Mouse (Mus musculus) liver, postnatal 0 days (tissue): ENCODE measurements at regions not wholly inside any gene's neighbourhood (a gene's known extent, or its start where the extent isn't known, plus 50 kb on each side); places are given as distances from the start of the nearest gene placed in this dataset.

Experiments used
- ATAC-seq: fragments of 200-750 bp; cut with Nextera tagmentation; 2 replicates; pipeline ENCODE4 v1.8.0; 2017; ENCODE audit warnings: mild to moderate bottlenecking, moderate library complexity
- DNase-seq: peaks from one replicate; pipeline ENCODE4 v3.0.0-alpha.2; 2016
- H3K27ac ChIP-seq: fragments of 300-500 bp; sonication (generic); 2 replicates; pipeline ENCODE4 v1.5.1; 2014; ENCODE audit warnings: antibody characterized with exemption, moderate library complexity, mild to moderate bottlenecking, low read depth
- H3K27me3 ChIP-seq: fragments of 300-500 bp; sonication (generic); 2 replicates; pipeline ENCODE4 v1.6.1; 2014; ENCODE audit warnings: low read length, control low read depth, mixed read lengths; ENCODE audit not compliant: insufficient read depth
- H3K36me3 ChIP-seq: fragments of 300-500 bp; sonication (generic); replicated peaks from 2 replicates; pipeline ENCODE4 v1.6.1; 2014; ENCODE audit warnings: mild to moderate bottlenecking, control low read depth, low read length, moderate library complexity, mixed read lengths; ENCODE audit not compliant: insufficient read depth
- H3K4me1 ChIP-seq: fragments of 300-500 bp; sonication (generic); 2 replicates; pipeline ENCODE4 v1.6.1; 2014; ENCODE audit warnings: antibody characterized with exemption, mild to moderate bottlenecking, control low read depth; ENCODE audit not compliant: insufficient read depth
- H3K4me2 ChIP-seq: fragments of 300-500 bp; sonication (generic); 2 replicates; pipeline ENCODE4 v1.6.1; 2014; ENCODE audit warnings: low read depth, mild to moderate bottlenecking, low read length, moderate library complexity, mixed read lengths
- H3K4me3 ChIP-seq: fragments of 300-500 bp; sonication (generic); 2 replicates; pipeline ENCODE4 v1.5.1; 2014; ENCODE audit warnings: low read depth, low read length
- H3K9ac ChIP-seq: fragments of 300-500 bp; sonication (generic); replicated peaks from 2 replicates; pipeline ENCODE4 v1.6.1; 2014; ENCODE audit warnings: mild to moderate bottlenecking, moderate library complexity
- H3K9me3 ChIP-seq: fragments of 300-500 bp; sonication (generic); 2 replicates; pipeline ENCODE4 v1.6.1; 2016; ENCODE audit warnings: mild to moderate bottlenecking, control low read depth, low read length, mixed read lengths
- CTCF ChIP-seq: sonication (generic); IDR thresholded peaks from 2 replicates; pipeline ENCODE4 v1.5.1; 2016; ENCODE audit warnings: antibody characterized with exemption, low read depth
- EP300 ChIP-seq: IDR thresholded peaks from 2 replicates; pipeline ENCODE4 v1.6.1; 2016; ENCODE audit warnings: antibody characterized with exemption, low read depth, mild to moderate bottlenecking
- WGBS: fragments of 180-500 bp; shearing (Covaris S2); extraction: QIAGEN DNeasy Blood & Tissue Kit; methylation state at CpG from one replicate; pipeline ENCODE4 v1.1.7; 2014; ENCODE audit not compliant: insufficient replicate concordance; 5-methylcytosine and 5-hydroxymethylcytosine counted together

GRCm38 (mm10) chr10:71545489-71545888 is 197.9 kb downstream of the Ipmk start:
- 79% methylated on average over 7 of the region's 7 CpGs for WGBS
- Histone ChIP-seq H3K9ac (no peak overlapping the region), H3K4me3 (no peak overlapping the region), H3K4me2 (no peak overlapping the region), H3K4me1 (no peaks in the 10 kb centered on the region), H3K27me3 (no peaks in the 10 kb centered on the region), H3K27ac (no peak overlapping the region), H3K36me3 (no peaks in the 10 kb centered on the region), H3K9me3 (no peaks in the 10 kb centered on the region)
- TF ChIP-seq EP300 (no peak), CTCF (no peak)
- ATAC-seq (no peak), DNase-seq (no peak)

GRCm38 (mm10) chr10:71546507-71546906 is 198.9 kb downstream of the Ipmk start:
- Histone ChIP-seq H3K4me3 (no peak overlapping the region), H3K4me1 (no peaks in the 10 kb centered on the region), H3K4me2 (no peak overlapping the region), H3K27ac (no peak overlapping the region), H3K36me3 (no peaks in the 10 kb centered on the region), H3K9ac (no peak overlapping the region), H3K9me3 (no peaks in the 10 kb centered on the region), H3K27me3 (no peaks in the 10 kb centered on the region)
- ATAC-seq: no peak
- no peak for DNase-seq
- whole genome bisulfite sequencing: 76% methylated on average over 7 of the region's 7 CpGs
- no peak for TF ChIP-seq EP300
- no peak for TF ChIP-seq CTCF

- H3K27me3 ChIP-seq: no peaks in the 10 kb centered on the region
- ATAC-seq (no peak), DNase-seq (no peak)
- 84% methylated on average over 10 of the region's 10 CpGs for WGBS
- no peak overlapping the region for H3K27ac ChIP-seq
- TF ChIP-seq CTCF (no peak), EP300 (no peak)
- no peak overlapping the region for H3K4me2 ChIP-seq
- no peaks in the 10 kb centered on the region for H3K9me3 ChIP-seq
- no peak overlapping the region for H3K4me3 ChIP-seq
- no peaks in the 10 kb centered on the region for H3K36me3 ChIP-seq
- H3K4me1 ChIP-seq: no peaks in the 10 kb centered on the region
- H3K9ac ChIP-seq: no peak overlapping the region
These were observed 236.2 kb downstream of the Ipmk start for GRCm38 (mm10) chr10:71583716-71584115.

DNA sequence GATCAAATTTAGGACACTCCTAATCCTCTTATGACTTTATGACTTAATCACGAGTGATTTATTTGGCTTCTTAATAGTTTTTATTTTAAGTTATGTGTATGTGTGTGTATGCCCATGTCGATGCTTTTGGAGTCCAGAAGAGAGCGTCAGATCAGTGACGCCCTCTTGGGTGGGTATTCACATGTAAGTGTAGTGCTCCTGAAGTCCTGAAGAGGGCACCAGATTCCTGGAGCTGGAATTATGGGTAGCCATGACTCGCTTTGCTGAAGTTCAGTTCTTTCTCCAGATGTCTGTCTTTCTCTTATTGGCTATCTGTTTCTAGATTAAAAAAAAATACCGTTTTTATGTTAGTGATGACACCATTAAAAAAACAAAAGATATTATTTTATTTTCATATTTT is 251.0 kb downstream of the Ipmk start:
- no peaks in the 10 kb centered on the region for H3K27me3 ChIP-seq
- H3K9me3 ChIP-seq: no peaks in the 10 kb centered on the region
- no peak overlapping the region for H3K4me2 ChIP-seq
- TF ChIP-seq CTCF (peak; percentile 6; the same call in 1 of the 2 replicates), EP300 (no peak)
- H3K36me3 ChIP-seq: no peaks in the 10 kb centered on the region
- H3K9ac ChIP-seq: no peak overlapping the region
- 81% methylated on average over 6 of the region's 6 CpGs for WGBS
- no peaks in the 10 kb centered on the region for H3K4me1 ChIP-seq
- H3K4me3 ChIP-seq: no peak overlapping the region
- ATAC-seq: no peak
- no peak overlapping the region for H3K27ac ChIP-seq
- no peak for DNase-seq

DNA sequence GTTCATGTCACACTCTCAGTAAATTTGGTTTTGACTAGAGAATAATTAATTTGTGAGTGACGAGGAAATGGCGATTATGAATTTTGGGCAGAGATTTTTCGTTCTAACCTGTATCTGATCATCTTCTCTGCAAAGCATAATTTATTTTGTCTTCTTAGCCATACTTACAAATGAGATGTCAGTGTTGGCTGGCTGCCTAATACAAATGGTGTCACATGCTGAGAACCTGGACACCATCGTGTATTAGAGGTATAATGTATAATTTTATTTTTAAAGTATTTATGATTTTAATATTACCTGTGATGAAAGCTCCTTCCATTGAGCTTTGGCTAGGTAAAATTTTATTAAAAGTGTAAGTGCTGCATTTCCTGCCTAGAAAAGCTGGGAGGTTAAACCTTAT is 266.2 kb downstream of the Ipmk start:
- Histone ChIP-seq H3K9ac (no peak overlapping the region), H3K36me3 (no peaks in the 10 kb centered on the region), H3K4me2 (no peak overlapping the region), H3K4me1 (no peaks in the 10 kb centered on the region), H3K27ac (no peak overlapping the region), H3K9me3 (no peaks in the 10 kb centered on the region), H3K27me3 (no peaks in the 10 kb centered on the region), H3K4me3 (no peak overlapping the region)
- DNase-seq: no peak
- 83% methylated on average over 4 of the region's 4 CpGs for WGBS
- TF ChIP-seq CTCF (no peak), EP300 (no peak)
- no peak for ATAC-seq

GRCm38 (mm10) chr10:71617156-71617555 is 269.6 kb downstream of the Ipmk start:
- Histone ChIP-seq H3K9ac (no peak overlapping the region), H3K27me3 (no peaks in the 10 kb centered on the region), H3K9me3 (no peaks in the 10 kb centered on the region), H3K4me3 (no peak overlapping the region), H3K4me2 (no peak overlapping the region), H3K36me3 (no peaks in the 10 kb centered on the region), H3K4me1 (no peaks in the 10 kb centered on the region), H3K27ac (no peak overlapping the region)
- TF ChIP-seq EP300 (no peak), CTCF (no peak)
- ATAC-seq (no peak), DNase-seq (no peak)
- WGBS: 82% methylated on average over 4 of the region's 4 CpGs

DNA sequence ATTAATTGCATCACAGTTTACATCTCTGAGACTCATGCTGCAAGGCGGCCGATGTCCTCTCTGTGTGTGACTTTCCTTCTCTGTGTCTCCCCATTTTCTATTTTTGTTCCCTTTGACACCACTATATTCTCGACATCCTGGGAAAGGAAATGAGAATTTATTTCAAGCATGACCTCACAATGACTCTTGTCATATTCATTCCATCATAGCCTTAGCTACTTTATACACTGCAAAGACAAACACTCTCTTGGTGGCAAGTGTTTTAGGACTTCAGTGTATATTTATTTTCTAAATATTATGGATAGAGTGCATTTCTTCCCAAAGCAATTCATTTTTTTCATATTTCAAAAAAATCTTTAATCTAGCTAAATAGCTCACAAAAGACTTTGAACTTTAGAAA is 298.5 kb downstream of the Ipmk start:
- Histone ChIP-seq H3K36me3 (no peaks in the 10 kb centered on the region), H3K27ac (no peak overlapping the region), H3K9ac (no peak overlapping the region), H3K9me3 (peaks cover 4% of the 10 kb centered on the region; the same call in 1 of the 2 replicates), H3K4me2 (no peak overlapping the region), H3K4me1 (no peaks in the 10 kb centered on the region), H3K27me3 (no peaks in the 10 kb centered on the region), H3K4me3 (no peak overlapping the region)
- no peak for TF ChIP-seq CTCF
- TF ChIP-seq EP300: no peak
- no peak for DNase-seq
- 71% methylated on average over 3 of the region's 3 CpGs for WGBS
- ATAC-seq: no peak
